Mouse (Mus musculus): Measurements from ENCODE around the gene Pitx3.
A peak's percentile ranks its signal among the peaks of the same experiment; 100 is the strongest.
"Not testable (repeated sequence)": the region's sequence is repeated elsewhere in the genome, so short reads cannot be mapped to it uniquely, and the experiment has no call there.

The Pitx3 gene

DNA sequence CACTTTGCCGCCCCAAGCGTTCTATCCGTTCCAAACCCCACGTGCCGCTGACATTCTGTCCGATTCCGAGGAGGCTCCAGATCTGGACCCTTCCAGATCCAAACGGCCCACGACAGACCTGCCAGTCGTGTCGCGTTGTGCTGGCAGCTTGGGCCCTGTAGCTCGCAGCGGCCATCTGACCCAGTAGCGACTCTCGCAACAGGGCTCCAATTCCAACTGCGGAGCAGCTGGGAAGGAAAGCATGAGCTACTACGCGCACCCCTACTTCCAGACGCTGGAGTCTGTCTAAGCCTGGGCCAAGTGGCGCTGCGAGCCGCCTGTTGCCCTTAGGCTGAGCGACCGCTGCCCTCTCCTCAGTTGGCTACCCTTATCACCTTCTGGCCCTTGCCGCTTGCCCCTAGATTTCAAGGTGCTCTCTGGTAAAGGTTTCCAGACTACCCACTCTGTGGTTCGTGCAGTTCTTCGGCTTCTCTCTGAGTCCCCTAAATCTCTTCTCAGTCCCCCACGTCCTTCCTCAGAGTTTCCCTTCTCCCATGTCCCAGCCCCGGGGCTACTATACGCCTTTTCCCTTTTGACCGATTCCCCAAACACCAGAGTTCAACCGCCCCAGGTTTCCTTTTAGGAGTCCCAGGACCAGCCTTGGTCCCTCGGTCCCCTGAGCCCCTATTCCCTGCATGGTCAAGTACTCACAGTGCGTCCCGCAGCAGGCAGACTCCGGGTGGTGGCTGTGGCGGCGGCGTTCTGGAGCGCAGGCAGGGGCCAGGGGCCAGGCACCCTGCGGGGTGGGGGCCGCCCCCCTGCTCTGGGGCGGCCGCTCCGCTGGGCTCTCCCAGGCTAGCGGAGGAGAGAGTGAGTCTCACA lies at the start of gene Pitx3:
TSS of gene Pitx3 (minus strand) at position 816 of the 861 bp plus-strand sequence.
- peak; percentile 4 to 5 for DNase-seq (ENCODE audit: low spot score in 2 of 2)

DNA sequence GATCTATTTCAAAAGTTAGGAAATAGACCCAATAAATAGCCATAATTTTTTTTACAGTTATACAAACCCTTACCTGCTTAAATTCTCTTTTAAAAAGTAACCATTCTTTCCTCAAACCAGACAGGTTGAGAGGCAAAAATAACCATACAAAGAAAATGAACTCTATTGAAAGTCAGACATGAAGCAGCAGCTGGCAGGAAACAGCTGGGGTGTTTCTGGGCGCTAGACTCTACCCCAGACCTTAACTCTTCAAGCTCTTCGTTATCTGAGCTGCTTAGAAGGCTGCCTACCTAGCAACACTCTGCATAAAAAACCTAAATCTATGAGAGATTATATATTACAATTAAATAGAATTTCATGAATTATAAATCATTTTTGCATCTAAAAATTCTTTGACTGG lies 39.1 kb upstream of the Pitx3 start:
- no peak for DNase-seq (ENCODE audit: low spot score in 2 of 2)

DNA sequence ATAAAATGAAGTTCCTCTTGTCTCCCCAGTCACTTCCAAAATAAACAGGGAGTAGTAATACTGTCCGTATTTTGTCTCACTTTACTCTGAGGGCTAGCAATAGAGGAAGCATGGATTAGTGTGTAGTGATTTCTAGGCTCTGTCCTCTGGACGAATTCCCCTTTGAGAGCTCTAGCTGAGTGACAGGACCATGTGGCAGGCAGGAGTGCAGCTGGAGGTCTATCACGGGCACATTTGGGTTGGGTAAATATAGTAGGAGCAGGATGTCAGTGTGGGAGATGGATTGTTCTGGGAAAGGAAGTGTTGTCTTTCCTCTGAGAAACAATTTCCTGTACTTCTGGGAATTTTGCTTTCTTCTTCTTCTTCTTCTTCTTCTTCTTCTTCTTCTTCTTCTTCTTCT lies 38.5 kb upstream of the Pitx3 start:
- no peak for DNase-seq (ENCODE audit: low spot score in 2 of 2)

GRCm38 (mm10) chr19:46182241-46182640 lies 34.1 kb upstream of the Pitx3 start:
- DNase-seq (ENCODE audit: low spot score in 2 of 2): no peak

DNA sequence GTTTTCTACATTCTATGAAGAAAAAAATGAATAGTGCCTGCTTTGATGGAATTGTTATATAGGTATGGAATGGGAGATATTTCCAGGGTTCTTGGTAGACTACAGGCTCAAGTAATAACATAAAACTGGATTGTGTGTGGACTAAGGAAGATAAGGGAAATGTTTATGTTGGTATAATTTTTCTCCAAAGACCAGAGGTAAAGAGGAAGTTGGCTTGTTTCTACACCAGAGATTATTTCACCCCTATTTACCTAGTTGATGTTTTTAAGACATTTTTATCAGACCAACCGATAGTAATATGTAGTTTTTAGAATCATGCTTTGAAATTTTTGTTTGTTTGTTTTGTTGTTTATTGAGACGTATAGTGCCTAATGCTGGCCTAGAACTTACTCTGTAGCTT lies 32.1 kb upstream of the Pitx3 start:
- DNase-seq (ENCODE audit: low spot score in 2 of 2): no peak

DNA sequence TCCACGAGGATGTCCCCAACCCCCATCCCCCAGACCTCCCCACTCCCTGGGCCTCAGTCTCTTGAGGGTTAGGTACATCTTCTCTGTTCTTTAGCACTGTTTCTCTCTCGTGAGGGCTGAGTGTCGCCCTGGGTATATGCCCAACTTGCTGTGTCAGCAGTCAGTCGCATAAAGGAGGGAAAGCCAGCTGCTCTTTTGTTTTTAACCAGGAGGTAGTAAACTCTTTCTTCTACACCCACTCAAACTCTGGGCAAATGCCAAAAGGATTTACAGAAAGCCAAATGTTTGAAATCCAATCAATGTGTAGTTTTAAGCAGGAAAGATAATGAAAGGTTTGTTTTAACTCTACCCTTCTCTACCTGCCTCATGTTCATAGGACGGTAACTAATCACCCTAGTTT lies 28.9 kb upstream of the Pitx3 start:
- DNase-seq (ENCODE audit: low spot score in 2 of 2): no peak

DNA sequence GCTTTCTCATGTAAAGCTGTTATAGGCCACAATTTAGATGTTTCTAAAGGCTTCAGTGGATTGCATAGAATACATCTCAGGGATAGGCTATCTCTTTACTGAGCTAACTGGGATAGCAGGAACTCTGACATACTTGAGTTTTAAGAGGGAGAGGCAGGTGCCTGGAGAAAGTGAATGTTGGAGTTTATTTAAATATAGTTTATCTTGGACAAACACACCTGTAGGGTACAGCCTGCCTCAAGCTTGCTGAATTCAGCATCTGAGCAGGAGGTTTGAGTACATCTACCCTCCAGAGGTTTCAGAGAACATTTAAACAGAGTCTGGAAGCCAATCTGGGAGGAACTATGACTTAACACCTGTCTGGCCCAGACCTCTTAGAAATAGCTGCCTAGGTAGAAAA lies 27.0 kb upstream of the Pitx3 start:
- DNase-seq (ENCODE audit: low spot score in 2 of 2): no peak

DNA sequence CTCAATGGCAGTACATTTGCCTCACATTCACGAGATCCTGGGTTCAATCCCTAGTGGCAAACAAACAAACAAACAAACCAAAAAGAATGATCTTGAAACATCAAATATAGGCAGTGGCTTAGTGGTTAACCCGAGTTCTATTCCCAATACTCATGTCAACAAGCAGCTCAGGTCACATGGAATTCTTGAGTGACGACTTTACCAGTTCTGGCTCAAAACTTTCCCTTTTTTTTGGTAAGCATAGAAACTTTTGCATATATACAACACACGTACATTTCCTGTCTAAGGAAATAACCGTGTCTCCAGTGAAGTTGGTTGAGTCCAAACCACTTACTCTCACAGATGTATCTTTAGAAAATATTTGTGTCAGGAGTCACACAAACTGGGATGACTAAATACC lies 24.4 kb upstream of the Pitx3 start:
- DNase-seq (ENCODE audit: low spot score in 2 of 2): no peak

- DNase-seq (ENCODE audit: low spot score in 2 of 2): no peak
Observed at GRCm38 (mm10) chr19:46169913-46170312, 21.8 kb upstream of the Pitx3 start.

- no peak for DNase-seq (ENCODE audit: low spot score in 2 of 2)
Observed at GRCm38 (mm10) chr19:46169396-46169795, 21.3 kb upstream of the Pitx3 start.

- DNase-seq (ENCODE audit: low spot score in 2 of 2): not testable (repeated sequence)
Observed at GRCm38 (mm10) chr19:46167169-46167568, 19.0 kb upstream of the Pitx3 start.

DNA sequence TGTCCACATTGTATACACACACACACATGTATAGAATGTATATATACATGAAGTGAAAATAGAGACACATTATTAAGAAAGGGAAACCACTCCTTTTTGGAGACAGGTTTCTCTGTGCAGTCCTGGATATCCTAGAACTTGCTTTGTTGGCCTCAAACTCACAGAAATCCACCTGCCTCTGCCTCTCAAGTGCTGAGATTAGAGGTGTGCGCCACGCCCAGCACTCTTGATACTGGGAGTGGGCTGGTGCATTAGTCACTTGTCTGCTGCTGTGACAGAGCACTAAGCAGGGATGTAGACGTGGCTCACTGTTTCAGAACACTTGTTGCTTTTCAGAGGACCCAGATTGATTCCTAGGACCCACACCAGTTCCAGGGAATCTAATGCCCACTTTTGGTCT lies 17.8 kb upstream of the Pitx3 start:
- DNase-seq (ENCODE audit: low spot score in 2 of 2): no peak

DNA sequence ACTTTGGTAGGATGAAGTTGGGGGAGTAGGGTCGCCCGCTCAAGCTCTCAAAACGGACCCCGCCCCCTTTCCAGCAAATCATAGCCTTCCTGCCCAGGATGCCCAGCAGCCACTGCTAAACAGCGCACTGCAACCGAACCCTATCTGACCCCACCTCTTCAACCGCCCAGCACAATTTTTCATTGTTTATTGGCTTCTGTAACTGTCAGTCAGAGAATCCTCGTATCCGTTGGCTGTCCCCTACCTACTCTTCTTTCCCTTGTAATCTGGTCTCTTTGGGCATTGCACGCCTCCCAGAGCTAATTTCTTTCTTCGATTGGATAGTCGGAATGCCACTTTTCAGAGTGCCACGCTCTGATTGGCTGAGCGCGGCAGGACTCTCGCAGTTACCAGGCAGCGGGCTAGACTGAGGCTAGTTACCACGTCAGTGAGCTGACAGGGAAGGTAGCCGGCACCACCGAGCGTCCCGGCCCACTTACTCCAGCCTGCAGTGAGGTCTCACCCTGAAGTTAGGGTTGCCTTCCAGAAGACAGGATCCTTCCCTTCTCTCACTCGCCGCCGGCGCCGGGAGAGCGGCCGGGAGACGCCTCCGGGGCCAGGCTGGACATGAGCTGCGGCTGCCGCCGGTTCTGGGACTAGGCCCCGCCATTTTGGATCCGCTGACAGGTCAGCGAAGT lies 4.1 kb upstream of the Pitx3 start, which contains the start of gene Gbf1:
TSS of gene Gbf1 (plus strand) at position 383 of the 677 bp plus-strand sequence.
- peak; percentile 90 to 93 for DNase-seq (ENCODE audit: low spot score in 2 of 2)

DNA sequence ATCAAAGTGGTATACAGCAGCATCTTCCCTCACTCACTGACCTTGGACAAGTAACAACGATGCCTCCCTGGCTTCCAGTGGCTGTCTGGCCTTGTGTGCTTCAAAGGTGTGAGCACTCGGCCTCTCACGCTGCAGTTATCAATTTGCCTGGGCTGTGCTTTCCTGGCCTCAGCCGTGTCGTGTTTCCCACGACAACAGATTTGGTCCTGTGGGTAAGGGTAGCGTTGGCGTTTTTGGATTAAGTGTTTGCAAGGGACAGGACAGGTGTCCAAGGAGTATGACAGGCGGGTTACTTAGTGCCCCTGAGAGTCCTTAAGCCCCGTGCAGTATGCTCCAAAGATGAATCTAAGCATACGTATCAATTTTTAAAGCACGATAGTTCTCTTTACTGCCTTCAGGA lies 965 bp upstream of the Pitx3 start:
- no peak for DNase-seq (ENCODE audit: low spot score in 2 of 2)

DNA sequence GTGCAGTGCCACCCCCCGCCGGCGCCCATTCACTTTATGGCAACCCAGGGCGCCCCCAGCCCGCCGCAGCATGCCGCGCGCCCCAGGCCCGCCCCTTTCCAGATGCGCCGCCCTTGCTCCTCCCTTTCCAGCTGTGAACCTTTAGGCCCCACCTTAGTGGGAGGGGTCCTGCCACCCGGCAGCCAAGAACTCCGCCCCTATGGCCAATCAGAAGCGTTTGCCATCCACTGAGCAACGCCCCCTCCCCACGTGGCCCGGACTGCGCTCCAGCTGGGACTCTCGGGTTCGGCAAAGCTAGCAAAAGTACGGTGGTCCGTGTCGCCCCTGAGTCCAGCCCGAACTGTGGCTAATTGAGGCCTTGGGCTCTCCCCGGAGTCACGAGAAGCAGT lies 240 bp upstream of the Pitx3 start:
- DNase-seq (ENCODE audit: low spot score in 2 of 2): peak; percentile 72 to 84

GRCm38 (mm10) chr19:46141091-46141490 lies 7.0 kb downstream of the Pitx3 start:
- no peak for DNase-seq (ENCODE audit: low spot score in 2 of 2)

GRCm38 (mm10) chr19:46140324-46140723 lies 7.8 kb downstream of the Pitx3 start:
- no peak for DNase-seq (ENCODE audit: low spot score in 2 of 2)

GRCm38 (mm10) chr19:46136639-46137580 lies 11.2 kb downstream of the Pitx3 start:
- peak; percentile 58 to 63 for DNase-seq (ENCODE audit: low spot score in 2 of 2)

DNA sequence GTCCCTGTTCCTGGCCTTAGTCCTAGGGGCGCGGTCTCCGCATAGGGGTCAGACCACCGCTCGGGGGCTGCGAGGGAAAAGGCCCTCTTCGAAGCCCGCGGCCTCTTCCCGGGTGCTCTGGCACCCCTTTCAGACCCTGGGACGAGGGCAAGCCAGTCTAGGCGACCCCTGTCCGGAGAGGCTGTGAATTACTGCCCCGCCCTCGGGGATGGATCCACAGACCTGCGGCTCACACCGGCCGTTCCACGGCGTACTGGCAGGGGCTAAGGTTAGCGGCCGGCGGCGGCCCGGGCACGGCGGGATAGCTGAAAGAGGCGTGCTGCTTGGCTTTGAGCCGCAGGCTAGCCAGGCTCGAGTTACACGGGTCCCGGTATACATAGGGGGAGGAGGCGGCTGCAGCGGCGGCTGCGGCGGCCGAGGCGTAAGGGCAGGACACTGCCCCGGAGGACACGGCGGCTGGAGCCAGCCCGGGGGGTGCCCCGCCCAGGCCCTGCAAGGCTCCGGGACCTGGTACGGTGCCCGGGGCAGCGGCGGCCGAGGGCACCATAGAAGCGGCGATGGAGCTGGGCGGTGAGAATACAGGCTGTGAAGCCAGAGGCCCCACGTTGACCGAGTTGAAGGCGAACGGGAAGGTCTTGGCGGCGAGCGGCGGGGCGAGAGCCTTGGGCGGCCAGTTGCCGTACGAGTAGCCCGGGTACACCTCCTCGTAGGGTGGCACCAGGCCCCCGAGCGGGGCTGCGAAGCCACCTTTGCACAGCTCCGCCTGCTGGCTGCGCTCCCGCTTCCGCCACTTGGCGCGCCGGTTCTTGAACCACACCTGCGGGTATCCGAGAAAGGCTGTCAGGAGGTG lies 12.1 kb downstream of the Pitx3 start:
- peak; percentile 51 to 52 for DNase-seq (ENCODE audit: low spot score in 2 of 2)

GRCm38 (mm10) chr19:46135297-46135696 lies 12.8 kb downstream of the Pitx3 start:
- DNase-seq (ENCODE audit: low spot score in 2 of 2): peak; percentile 84 to 88

DNA sequence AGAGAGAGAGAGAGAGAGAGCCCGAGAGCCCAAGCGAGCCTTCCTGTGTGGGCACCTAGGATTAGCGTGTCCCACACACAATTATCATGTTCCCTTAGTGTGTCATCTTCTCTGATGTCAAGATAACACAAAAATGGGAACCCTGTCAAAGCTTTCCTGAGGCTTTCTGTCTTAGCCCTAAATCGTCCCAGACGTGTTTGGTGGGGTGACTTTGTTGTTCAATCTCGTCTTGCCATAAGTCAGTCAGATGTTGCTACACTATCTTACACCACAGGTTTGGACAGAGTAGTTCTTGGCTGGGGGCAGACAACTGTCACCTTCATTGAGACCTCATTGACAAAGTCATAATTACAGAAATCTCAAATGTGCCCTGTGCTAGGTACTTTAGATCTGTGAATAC lies 15.5 kb downstream of the Pitx3 start:
- DNase-seq (ENCODE audit: low spot score in 2 of 2): no peak

All from urinary bladder, postnatal 36 days (tissue).